Mouse (Mus musculus) liver, embryonic 11.5 days (tissue): ENCODE data around the gene Ermard. TPM values are rescaled to one million over a fixed set of nuclear protein-coding genes. Genes with fewer than 3 reads are reported as not detected.
A peak's percentile ranks its signal among the peaks of the same experiment; 100 is the strongest.
"Not testable (repeated sequence)": the region's sequence is repeated elsewhere in the genome, so short reads cannot be mapped to it uniquely, and the experiment has no call there.

Source experiments
- ATAC-seq: fragments of 200-750 bp; cut with Nextera tagmentation; replicated peaks from 2 replicates; pipeline ENCODE4 v1.8.0; 2017; ENCODE audit warnings: moderate number of reproducible peaks, mild to moderate bottlenecking, moderate TSS enrichment, moderate library complexity; ENCODE audit not compliant: low FRiP score
- DNase-seq: peaks from one replicate; pipeline ENCODE4 v3.0.0-alpha.2; 2017; ENCODE audit warnings: low spot score
- H3K27ac ChIP-seq: fragments of 300-500 bp; sonication (generic); 2 replicates; pipeline ENCODE4 v1.5.1; 2014; ENCODE audit warnings: mild to moderate bottlenecking, low read depth, low read length, control low read depth
- H3K27me3 ChIP-seq: fragments of 300-500 bp; sonication (generic); replicated peaks from 2 replicates; pipeline ENCODE4 v1.6.1; 2014; ENCODE audit warnings: low read length, mixed read lengths; ENCODE audit not compliant: control insufficient read depth, insufficient read depth
- H3K36me3 ChIP-seq: fragments of 300-500 bp; sonication (generic); 2 replicates; pipeline ENCODE4 v1.6.1; 2014; ENCODE audit warnings: mild to moderate bottlenecking, low read length, moderate library complexity, mixed read lengths; ENCODE audit not compliant: control insufficient read depth, insufficient read depth
- H3K4me1 ChIP-seq: fragments of 300-500 bp; sonication (generic); replicated peaks from 2 replicates; pipeline ENCODE4 v1.6.1; 2014; ENCODE audit warnings: low read length, mixed read lengths; ENCODE audit not compliant: control insufficient read depth, insufficient read depth
- H3K4me2 ChIP-seq: fragments of 300-500 bp; sonication (generic); 2 replicates; pipeline ENCODE4 v1.6.1; 2014; ENCODE audit warnings: mild to moderate bottlenecking, control low read depth, moderate library complexity
- H3K4me3 ChIP-seq: fragments of 300-500 bp; sonication (generic); 2 replicates; pipeline ENCODE4 v1.5.1; 2014; ENCODE audit warnings: low read depth, low read length, control low read depth
- H3K9ac ChIP-seq: fragments of 300-500 bp; sonication (generic); 2 replicates; pipeline ENCODE4 v1.6.1; 2014; ENCODE audit warnings: low read depth, low read length, control low read depth
- H3K9me3 ChIP-seq: fragments of 300-500 bp; sonication (generic); 2 replicates; pipeline ENCODE4 v1.6.1; 2016; ENCODE audit warnings: low read length, inconsistent platforms, mixed read lengths; ENCODE audit not compliant: control insufficient read depth
- WGBS: fragments of 180-500 bp; shearing (Covaris S2); extraction: QIAGEN DNeasy Blood & Tissue Kit; methylation state at CpG from one replicate; pipeline ENCODE4 v1.1.7; 2014; 5-methylcytosine and 5-hydroxymethylcytosine counted together
- polyA plus RNA-seq: library from polyadenylated mRNA; unstranded; fragments of >200 nt; fragmentation: Nextera tagmentation; extraction: Ambion mirVana; gene quantifications from 2 replicates; pipeline ENCODE4 v1.2.1, GENCODE M21; 2014

Gene Ermard
- polyA plus RNA-seq, 1 experiment from 2014 or later = 73.1 TPM

- not testable (repeated sequence) for H3K4me3 ChIP-seq, H3K27ac ChIP-seq, H3K4me1 ChIP-seq, H3K4me2 ChIP-seq, H3K9me3 ChIP-seq, H3K9ac ChIP-seq, H3K36me3 ChIP-seq, H3K27me3 ChIP-seq, DNase-seq
- no CpG with 5 or more reads among the region's 97 CpGs for WGBS
- peak; percentile 61 for ATAC-seq
These were observed 17.0 kb upstream of the Ermard start for GRCm38 (mm10) chr17:15023878-15024492.

DNA sequence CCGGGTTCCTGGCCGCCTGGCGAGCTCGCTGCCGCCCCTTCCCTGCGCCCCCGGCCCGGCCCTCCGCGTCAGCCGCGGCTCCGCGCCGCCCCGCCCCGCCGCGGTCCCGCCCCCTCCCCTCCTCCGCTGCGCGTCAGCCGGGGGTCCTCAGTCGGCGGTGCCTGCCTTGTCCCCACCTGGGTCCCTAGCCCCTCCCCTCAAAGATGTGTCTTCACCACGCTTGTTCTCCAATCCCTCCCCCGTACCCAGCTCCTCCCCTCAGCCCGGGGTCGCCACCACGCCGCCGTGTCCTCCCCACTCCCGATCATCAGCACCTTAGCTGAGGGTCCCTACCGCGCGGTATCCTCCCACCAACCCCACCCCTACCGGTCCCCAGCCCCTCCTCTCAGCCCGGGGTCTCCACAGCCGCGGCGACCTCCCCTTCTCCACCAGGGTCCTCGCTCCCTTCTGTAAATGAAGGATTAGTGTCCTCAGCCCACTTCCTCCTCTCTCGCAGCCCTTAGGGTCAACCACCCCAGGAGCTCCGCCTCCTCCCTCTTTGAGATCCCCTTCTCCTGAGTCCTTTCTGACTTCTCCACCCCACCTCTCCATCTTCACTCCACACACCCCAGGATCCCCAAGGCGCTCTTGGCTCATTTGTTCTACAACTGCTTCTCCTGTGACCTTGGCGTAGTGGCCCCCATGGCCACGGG, 16.4 kb upstream of the Ermard start:
- H3K4me3 ChIP-seq, H3K9me3 ChIP-seq, H3K4me1 ChIP-seq, DNase-seq, H3K4me2 ChIP-seq, H3K27me3 ChIP-seq, H3K9ac ChIP-seq, H3K27ac ChIP-seq, H3K36me3 ChIP-seq: not testable (repeated sequence)
- WGBS = no CpG with 5 or more reads among the region's 48 CpGs
- peak; percentile 72 for ATAC-seq

DNA sequence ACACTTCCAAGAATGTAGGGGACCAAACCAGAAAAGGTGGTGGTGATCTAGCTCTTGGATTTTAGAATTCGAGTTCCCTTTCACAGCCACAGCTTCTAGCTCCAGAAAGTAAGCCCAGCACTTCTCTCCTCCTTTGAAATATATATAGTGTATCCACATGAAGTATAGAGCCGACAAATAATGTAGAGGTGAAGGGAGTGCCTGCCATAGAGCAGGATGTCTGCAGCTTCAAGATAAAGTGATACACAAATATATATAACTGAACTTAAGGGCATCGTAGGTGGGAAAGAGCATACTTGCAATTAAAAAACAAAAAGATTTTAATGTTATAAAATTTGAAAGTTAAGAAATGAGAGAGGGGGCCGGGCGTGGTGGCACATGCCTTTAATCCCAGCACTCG, 15.5 kb upstream of the Ermard start:
- H3K9ac ChIP-seq, H3K36me3 ChIP-seq, H3K4me1 ChIP-seq, H3K27ac ChIP-seq, H3K27me3 ChIP-seq, DNase-seq, H3K4me3 ChIP-seq, H3K9me3 ChIP-seq, H3K4me2 ChIP-seq: not testable (repeated sequence)
- WGBS = no CpG with 5 or more reads among the region's 6 CpGs
- peak; percentile 16; the same call in 1 of the 2 replicates for ATAC-seq

- not testable (repeated sequence) for H3K4me1 ChIP-seq, H3K27ac ChIP-seq, H3K9ac ChIP-seq, H3K27me3 ChIP-seq, DNase-seq, H3K9me3 ChIP-seq, H3K36me3 ChIP-seq, H3K4me3 ChIP-seq, H3K4me2 ChIP-seq
- peak; percentile 84 for ATAC-seq
- no CpG with 5 or more reads among the region's 4 CpGs for WGBS
These were observed 9.6 kb upstream of the Ermard start for GRCm38 (mm10) chr17:15031414-15031813.

GRCm38 (mm10) chr17:15040455-15040854, 553 bp upstream of the Ermard start:
- H3K9me3 ChIP-seq, H3K4me1 ChIP-seq, H3K4me3 ChIP-seq, H3K4me2 ChIP-seq, H3K9ac ChIP-seq, H3K27ac ChIP-seq, DNase-seq, H3K36me3 ChIP-seq, H3K27me3 ChIP-seq: not testable (repeated sequence)
- ATAC-seq = peak; percentile 55
- WGBS = no CpG with 5 or more reads among the region's 3 CpGs

GRCm38 (mm10) chr17:15050338-15050737, 9.3 kb downstream of the Ermard start:
- H3K27ac ChIP-seq, ATAC-seq, H3K36me3 ChIP-seq, H3K4me1 ChIP-seq, H3K9me3 ChIP-seq, H3K9ac ChIP-seq, H3K27me3 ChIP-seq, DNase-seq, H3K4me3 ChIP-seq, H3K4me2 ChIP-seq: not testable (repeated sequence)
- no CpG with 5 or more reads among the region's 1 CpGs for WGBS

- peak; percentile 9 for DNase-seq
- not testable (repeated sequence) for H3K27me3 ChIP-seq, H3K36me3 ChIP-seq, H3K4me2 ChIP-seq, H3K9me3 ChIP-seq, H3K4me1 ChIP-seq, H3K9ac ChIP-seq, H3K27ac ChIP-seq, H3K4me3 ChIP-seq
- 56% methylated on average over 1 of the region's 1 CpGs for WGBS
- peak; percentile 36; the same call in 1 of the 2 replicates for ATAC-seq
These were observed 11.8 kb downstream of the Ermard start for GRCm38 (mm10) chr17:15052766-15053165.

DNA sequence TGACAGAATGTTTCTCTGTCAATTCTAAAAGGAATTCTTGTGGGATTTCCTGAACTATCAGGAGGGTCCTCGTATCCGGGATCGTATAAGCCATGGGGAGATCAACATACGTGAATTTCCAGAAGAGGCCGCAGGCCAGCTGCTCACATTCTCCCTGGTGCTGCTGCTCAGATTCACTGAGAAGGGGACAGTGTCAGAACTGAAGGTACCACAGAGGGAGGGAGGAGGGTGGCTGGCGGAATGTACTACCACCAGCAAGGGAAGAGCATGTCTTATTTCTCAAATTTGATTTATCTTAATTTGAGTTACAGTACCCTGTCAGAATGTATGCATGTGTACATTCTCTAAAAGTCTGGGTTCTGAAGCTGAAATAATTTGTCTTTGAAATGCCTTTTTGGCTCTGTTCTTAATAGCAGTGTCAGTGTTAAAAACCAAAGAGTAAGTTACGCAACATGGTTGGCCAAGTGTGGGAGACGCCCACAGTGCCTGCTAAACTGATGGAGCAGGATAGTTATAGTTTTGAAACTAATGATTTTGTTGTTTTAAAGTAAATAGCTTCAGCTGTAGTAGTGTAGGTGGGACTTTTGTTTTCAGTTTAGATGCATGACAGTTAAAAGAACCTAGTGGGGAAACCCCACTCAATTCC, 12.3 kb downstream of the Ermard start:
- H3K4me2 ChIP-seq, H3K27ac ChIP-seq, H3K27me3 ChIP-seq, DNase-seq, H3K9ac ChIP-seq, H3K9me3 ChIP-seq, H3K4me1 ChIP-seq, H3K4me3 ChIP-seq, H3K36me3 ChIP-seq: not testable (repeated sequence)
- peak; percentile 47; the same call in 1 of the 2 replicates for ATAC-seq
- WGBS = 97% methylated on average over 5 of the region's 8 CpGs

- H3K36me3 ChIP-seq, H3K4me1 ChIP-seq, H3K9ac ChIP-seq, H3K27ac ChIP-seq, DNase-seq, ATAC-seq, H3K27me3 ChIP-seq, H3K9me3 ChIP-seq, H3K4me3 ChIP-seq, H3K4me2 ChIP-seq: not testable (repeated sequence)
- 94% methylated on average over 11 of the region's 13 CpGs for WGBS
These were observed 12.8 kb downstream of the Ermard start for GRCm38 (mm10) chr17:15053829-15054200.
